Mouse (Mus musculus) urinary bladder, postnatal 14 days (tissue): ENCODE measurements at regions not wholly inside any gene's neighbourhood (a gene's known extent, or its start where the extent isn't known, plus 50 kb on each side); places are given as distances from the start of the nearest gene placed in this dataset.

Experiments
- DNase-seq: peaks from one replicate; pipeline ENCODE4 v3.0.0; 2021; ENCODE audit warnings: low spot score

GRCm38 (mm10) chr12:14088960-14089359 is 62.9 kb downstream of the Fam84a start:
- DNase-seq, result no peak

- no peak for DNase-seq
These were observed 69.1 kb downstream of the Fam84a start for GRCm38 (mm10) chr12:14082771-14083170.

DNA sequence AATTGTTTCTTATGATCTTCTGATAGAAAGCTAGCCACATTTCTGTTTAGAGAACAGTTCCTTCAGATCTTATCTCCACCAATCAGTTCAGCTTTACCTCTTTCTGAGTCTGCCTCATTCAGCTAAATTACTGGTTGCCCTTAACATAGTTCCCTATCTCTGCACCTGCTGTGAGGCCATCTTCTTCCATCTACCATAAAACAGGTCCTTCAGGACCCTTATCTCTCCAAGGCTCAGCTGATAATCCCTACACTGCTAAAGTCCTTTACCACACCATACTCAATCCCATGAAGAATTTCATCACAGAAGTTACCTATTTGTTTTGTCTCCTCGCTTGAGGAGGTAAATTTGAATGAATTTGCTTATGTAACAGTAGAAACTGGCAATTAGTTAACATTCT is 72.0 kb downstream of the Fam84a start:
- DNase-seq, result no peak

DNA sequence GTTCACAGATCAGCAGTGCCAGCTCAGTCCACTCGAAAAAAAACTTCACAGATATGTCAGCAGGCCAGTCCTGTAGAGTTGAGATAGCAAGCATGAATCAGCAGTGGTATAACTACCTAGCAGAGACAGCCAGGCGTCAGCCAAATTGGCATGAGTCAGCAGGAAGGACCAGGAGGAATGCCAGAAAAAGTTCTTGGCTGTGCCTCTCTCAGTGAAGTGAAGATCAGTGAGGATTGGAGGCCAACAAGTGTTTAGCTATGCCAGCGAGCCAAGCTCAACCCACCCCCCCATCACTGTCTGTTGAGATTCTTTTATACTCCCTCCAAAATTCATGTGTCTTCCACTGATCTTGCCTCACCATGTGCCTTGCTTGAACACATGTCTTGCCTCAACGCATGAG is 82.8 kb downstream of the Fam84a start:
- DNase-seq, result peak; percentile 19

DNA sequence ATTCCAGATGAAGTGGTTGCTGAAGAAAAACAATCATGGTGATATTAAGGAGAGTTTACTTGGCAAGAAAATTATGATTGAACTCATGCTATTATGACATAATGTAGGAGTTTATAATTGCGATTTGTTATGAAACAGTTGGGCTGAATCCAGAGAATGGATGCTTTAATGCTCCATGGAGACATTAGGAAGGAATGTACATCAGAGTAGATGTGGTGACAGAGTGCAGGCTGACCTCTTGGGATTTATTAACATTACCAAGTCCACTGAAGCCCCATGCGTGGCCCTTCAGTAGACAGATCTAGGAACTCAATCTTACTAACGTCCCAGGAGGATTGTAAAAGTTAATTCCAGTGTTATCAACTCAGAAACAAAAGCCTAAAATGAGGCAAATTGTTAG is 86.5 kb downstream of the Fam84a start:
- no peak for DNase-seq

DNA sequence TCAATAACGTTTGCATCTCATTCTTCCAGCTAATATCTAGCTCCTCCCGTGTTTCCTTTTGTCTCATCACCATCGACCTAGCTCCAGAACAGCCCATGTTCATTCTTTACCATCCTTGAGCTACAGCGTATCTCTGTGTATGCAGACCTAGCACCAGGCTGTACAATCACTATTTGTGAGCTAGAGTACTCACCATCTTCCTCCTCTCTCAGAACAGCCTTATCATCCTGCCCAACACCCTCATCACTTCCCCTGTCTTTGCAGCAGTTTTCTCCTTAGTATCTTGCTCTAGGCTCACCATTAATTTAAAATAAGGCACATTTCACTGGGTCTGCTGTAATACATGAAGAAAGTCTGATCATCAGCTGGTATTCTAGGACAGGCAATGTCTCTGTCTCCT is 88.6 kb downstream of the Fam84a start:
- DNase-seq, result no peak

DNA sequence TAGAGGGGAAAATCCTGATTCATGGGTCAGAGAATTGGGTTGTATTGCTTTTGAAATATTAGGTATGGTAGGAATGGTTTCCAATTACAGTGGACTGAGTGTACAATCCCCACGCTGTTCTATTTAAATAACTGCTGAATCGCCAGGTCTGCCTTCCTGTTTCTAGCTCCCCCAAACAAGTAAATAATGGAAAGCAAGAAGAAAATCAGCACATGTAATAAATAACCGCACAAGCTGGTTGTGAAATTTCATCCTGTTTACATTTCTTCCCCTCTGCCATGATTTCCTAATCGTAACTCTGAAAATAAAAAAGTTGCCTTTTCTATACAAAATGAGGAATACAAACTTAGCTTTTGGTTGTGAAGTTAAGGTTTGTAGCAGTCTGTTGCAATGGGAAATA is 95.7 kb downstream of the Fam84a start:
- no peak for DNase-seq

GRCm38 (mm10) chr12:14032363-14032762 is 119.5 kb downstream of the Fam84a start:
- DNase-seq, result no peak

DNA sequence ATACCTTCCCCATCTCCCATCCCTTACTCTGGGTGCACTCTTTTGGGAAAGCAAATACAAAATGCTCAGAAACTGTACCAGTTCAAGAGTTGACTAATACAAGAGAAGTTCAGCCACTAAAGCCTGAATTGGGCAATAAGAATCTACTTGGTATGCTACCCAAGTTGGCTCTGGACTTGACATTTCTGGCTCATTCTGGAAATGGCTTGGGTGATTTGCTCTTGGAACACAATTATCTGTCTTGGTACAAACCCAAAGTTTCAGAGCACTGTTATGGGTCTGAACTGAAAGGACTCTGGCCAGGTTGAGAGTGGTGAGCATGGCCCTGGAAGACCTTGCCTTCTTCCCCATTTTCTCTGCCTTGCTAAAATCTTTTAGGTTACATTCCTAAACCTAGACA is 136.6 kb downstream of the Fam84a start:
- DNase-seq, result no peak

GRCm38 (mm10) chr12:14005991-14006390 is 145.9 kb downstream of the Fam84a start:
- no peak for DNase-seq

GRCm38 (mm10) chr12:14001672-14002071 is 150.2 kb downstream of the Fam84a start:
- DNase-seq, result no peak

GRCm38 (mm10) chr12:13984396-13984776 is 167.5 kb downstream of the Fam84a start:
- no peak for DNase-seq

DNA sequence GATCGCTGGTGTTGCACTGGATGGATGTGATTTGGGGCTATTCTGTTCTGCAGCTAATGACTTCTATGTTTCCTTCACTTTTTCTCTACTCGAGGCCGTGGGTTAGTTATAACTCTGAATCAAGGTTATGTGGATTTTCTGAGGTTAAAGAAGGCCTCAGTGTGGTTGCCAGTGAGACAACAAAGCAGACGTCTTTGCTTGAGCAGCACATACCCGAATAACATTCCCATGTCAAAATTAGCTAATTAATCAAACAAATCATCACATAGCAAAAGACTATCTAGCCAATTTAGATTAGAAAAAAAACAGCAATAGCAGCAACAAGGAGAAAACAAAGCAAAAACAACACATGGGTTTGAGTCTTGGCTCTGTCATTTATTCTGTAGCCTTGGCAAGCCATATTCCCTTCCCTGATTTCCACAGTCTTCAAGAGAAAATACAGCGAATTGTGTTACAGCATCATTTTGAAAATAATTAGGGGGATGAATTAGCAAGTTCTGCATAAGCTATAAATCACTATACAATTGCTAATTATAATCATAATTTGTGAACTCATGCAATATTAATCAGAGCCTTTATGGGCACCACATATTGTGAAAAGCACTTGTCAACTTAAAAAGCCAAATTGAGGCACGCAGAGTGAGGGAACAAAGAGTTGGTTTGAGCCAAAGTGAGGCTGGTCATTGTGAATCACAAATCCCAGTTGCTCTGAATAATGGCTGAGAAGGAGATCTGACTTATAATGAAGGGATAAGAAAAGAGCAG is 168.0 kb downstream of the Fam84a start:
- DNase-seq, result no peak

DNA sequence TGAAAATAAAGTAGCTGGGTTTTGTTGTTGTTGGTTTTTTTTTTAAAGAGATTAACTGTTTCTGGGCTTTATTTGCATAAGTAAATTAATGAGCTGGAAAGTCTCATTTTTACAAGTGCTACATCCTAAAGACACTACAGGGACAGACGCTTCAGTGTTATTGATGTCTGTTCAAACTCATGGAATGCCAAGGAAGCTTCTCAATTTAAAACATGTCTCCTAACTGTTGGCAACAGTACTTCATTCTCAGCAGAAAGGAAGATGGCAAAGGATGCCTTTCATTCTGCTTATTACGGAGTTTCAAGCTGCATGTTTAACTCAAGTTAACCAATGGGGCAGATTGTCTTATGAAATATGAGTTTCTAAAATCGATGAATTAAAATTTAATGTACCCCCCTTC is 187.3 kb downstream of the Fam84a start:
- DNase-seq, result no peak

DNA sequence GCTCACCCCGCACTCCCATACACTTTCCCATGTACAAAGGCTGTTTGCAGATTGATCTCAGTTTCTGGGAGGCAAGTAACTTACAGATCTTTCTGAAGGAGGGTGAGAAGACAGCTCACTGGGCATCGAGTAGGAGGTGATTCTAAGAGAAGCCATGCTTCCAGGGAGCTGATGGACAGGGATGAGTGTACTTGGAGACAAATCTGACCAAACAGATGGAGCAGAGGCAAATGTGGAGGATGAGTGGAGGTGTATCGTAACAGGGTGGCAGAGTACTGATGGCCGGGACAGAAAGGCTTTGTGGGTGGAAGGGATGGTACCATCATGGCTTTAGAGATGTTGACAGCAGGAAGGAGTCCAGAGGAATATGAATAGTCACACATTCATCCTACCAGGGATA is 212.4 kb downstream of the Fam84a start:
- no peak for DNase-seq

GRCm38 (mm10) chr12:13921066-13921465 is 230.8 kb downstream of the Fam84a start:
- no peak for DNase-seq

DNA sequence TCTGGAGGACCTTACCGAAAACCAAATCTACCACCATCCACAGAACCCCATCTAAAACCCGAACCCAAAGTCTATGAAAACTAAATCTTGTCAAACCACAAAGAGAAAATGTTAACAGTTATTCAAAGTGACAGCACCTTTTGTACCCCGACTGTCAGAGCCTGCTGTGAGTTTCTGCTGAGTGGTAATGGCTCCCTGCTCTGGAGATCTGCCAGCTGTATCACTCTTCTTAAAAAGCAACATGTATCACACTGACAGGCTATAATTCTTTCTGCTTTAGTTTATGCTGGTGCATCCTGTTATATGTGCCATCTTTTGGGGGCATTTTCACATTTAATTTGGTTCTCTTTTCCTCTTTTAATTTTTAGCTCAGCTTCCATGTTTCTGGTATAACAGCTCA is 268.5 kb downstream of the Fam84a start:
- no peak for DNase-seq

- no peak for DNase-seq
These were observed 282.7 kb downstream of the Fam84a start for GRCm38 (mm10) chr12:13869161-13869560.

- DNase-seq, result no peak
These were observed 290.6 kb downstream of the Fam84a start for GRCm38 (mm10) chr12:13861226-13861625.

- peak; percentile 59 for DNase-seq
These were observed 307.0 kb downstream of the Fam84a start for GRCm38 (mm10) chr12:13844532-13845485.

- DNase-seq, result peak; percentile 3
These were observed 308.3 kb downstream of the Fam84a start for GRCm38 (mm10) chr12:13843423-13844080.

DNA sequence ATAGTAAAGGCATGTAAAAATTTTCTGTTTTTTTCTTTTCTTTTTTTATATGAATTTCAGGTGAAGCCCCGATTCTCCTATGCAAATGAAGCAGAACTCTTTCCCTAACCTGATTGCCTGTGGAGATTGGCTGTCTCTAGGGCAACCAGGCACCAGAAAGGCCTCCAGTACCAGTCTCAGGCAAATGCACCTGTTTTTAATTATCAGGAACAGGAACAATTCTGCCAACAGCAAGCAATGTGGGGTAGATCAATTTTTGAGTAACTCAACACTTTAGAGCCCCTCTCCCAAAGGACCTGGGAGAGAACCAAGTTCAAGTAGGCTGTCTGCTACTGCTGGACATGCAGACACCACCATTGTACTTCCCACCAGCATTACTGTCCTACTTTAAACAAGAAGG is 310.6 kb downstream of the Fam84a start:
- no peak for DNase-seq

GRCm38 (mm10) chr12:13834723-13835122 is 317.1 kb downstream of the Fam84a start:
- no peak for DNase-seq
